Mouse (Mus musculus) lung, postnatal 0 days (tissue): ENCODE data around the gene Fryl.

ENCODE experiments used
- CTCF ChIP-seq: IDR thresholded peaks from 2 replicates; pipeline ENCODE4 v1.5.1; 2016; ENCODE audit warnings: antibody characterized with exemption, mild to moderate bottlenecking
- EP300 ChIP-seq: IDR thresholded peaks from 2 replicates; pipeline ENCODE4 v1.6.1; 2016; ENCODE audit warnings: antibody characterized with exemption, mild to moderate bottlenecking, control low read depth

DNA sequence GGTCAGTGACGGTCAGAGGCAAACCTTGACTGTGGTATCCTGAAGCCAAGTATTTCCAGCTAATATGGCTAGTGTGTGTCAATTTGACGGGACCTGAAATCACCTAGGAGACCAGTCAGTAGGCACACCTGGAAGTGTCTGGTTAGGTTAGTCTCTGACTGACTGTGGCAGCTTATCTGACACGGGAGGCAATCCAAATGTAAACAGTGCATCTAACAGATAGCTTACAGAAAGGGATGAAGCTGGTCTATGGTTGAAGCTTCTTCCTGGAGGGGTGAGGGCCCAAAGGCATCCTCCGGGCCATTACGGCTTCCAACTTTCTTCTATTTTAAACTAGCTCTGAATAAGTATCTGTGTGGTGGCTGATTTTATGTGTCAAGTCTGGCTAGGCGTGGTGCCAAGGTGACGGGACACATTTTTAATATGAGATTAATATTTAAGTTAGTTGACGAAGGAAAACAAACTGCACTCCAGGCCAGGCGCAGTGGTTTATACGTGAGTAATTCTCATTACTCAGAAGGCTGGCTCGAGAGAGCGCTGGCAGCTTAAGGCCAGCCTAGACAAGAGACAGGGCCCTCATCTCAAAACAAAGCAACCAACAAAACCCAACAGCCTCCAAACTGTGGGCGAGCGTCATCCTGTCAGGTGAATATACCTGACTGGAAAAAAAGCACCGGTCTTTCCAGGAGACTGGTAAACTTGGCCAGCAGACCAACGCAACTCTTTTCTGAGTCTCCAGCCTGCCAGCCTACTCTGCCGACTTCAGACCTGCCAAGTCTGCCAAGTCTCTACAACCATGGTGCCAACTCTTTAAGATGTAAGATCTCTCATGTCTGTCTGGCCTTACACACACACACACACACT, 23.2 kb downstream of the Fryl start:
- TF ChIP-seq CTCF (no peak), EP300 (no peak)
